Mouse (Mus musculus) midbrain, embryonic 10.5 days (tissue): ENCODE measurements at regions not wholly inside any gene's neighbourhood (a gene's known extent, or its start where the extent isn't known, plus 50 kb on each side); places are given as distances from the start of the nearest gene placed in this dataset.
A peak's percentile ranks its signal among the peaks of the same experiment; 100 is the strongest.

Experiments
- DNase-seq: peaks from one replicate; pipeline ENCODE4 v3.0.0-alpha.2; 2017; ENCODE audit warnings: low spot score
- H3K27ac ChIP-seq: fragments of 300-500 bp; sonication (generic); replicated peaks from 2 replicates; pipeline ENCODE4 v1.5.1; 2016; ENCODE audit warnings: mild to moderate bottlenecking
- H3K27me3 ChIP-seq: fragments of 300-500 bp; sonication (generic); 2 replicates; pipeline ENCODE4 v1.6.1; 2016; ENCODE audit warnings: low read depth, mild to moderate bottlenecking; ENCODE audit not compliant: poor library complexity, severe bottlenecking
- H3K36me3 ChIP-seq: fragments of 300-500 bp; sonication (generic); 2 replicates; pipeline ENCODE4 v1.6.1; 2016; ENCODE audit warnings: mild to moderate bottlenecking, moderate library complexity
- H3K4me1 ChIP-seq: fragments of 300-500 bp; sonication (generic); 2 replicates; pipeline ENCODE4 v1.6.1; 2016
- H3K4me3 ChIP-seq: fragments of 300-500 bp; sonication (generic); 2 replicates; pipeline ENCODE4 v1.5.1; 2016; ENCODE audit warnings: mild to moderate bottlenecking, moderate library complexity
- H3K9me3 ChIP-seq: fragments of 300-500 bp; sonication (generic); replicated peaks from 2 replicates; pipeline ENCODE4 v1.6.1; 2016; ENCODE audit warnings: mild to moderate bottlenecking
- WGBS: fragments of 180-500 bp; shearing (Covaris S2); methylation state at CpG from one replicate; pipeline ENCODE4 v1.1.7; 2016; 5-methylcytosine and 5-hydroxymethylcytosine counted together

GRCm38 (mm10) chr10:23448976-23449859 lies 98.6 kb upstream of the Eya4 start:
- H3K4me1 ChIP-seq, result peaks cover 14% of the 10 kb centered on the region
- peak overlapping the region; percentile 9; the same call in 1 of the 2 replicates for H3K4me3 ChIP-seq
- H3K27me3 ChIP-seq, result no peaks in the 10 kb centered on the region
- H3K27ac ChIP-seq, result no peak overlapping the region
- H3K36me3 ChIP-seq, result no peaks in the 10 kb centered on the region
- no peak for DNase-seq
- WGBS, result 71% methylated on average over 16 of the region's 16 CpGs
- no peaks in the 10 kb centered on the region for H3K9me3 ChIP-seq

- no peak for DNase-seq
- H3K9me3 ChIP-seq, result no peaks in the 10 kb centered on the region
- no peak overlapping the region for H3K27ac ChIP-seq
- H3K36me3 ChIP-seq, result no peaks in the 10 kb centered on the region
- no peaks in the 10 kb centered on the region for H3K4me1 ChIP-seq
- 76% methylated on average over 2 of the region's 2 CpGs for WGBS
- no peaks in the 10 kb centered on the region for H3K27me3 ChIP-seq
- H3K4me3 ChIP-seq, result no peak overlapping the region
Observed at GRCm38 (mm10) chr10:23430376-23430775, 79.8 kb upstream of the Eya4 start.

- Histone ChIP-seq H3K27ac (no peak overlapping the region), H3K4me1 (peaks cover 20% of the 10 kb centered on the region), H3K36me3 (no peaks in the 10 kb centered on the region), H3K9me3 (no peaks in the 10 kb centered on the region), H3K4me3 (no peak overlapping the region), H3K27me3 (no peaks in the 10 kb centered on the region)
- 63% methylated on average over 7 of the region's 7 CpGs for WGBS
- DNase-seq, result no peak
Observed at GRCm38 (mm10) chr10:23413794-23414518, 63.4 kb upstream of the Eya4 start.

- Histone ChIP-seq H3K4me3 (no peak overlapping the region), H3K4me1 (no peaks in the 10 kb centered on the region), H3K36me3 (no peaks in the 10 kb centered on the region), H3K27ac (no peak overlapping the region), H3K27me3 (no peaks in the 10 kb centered on the region), H3K9me3 (peaks cover 6% of the 10 kb centered on the region)
- WGBS, result 77% methylated on average over 4 of the region's 4 CpGs
- DNase-seq, result no peak
Observed at GRCm38 (mm10) chr10:23403351-23403938, 52.9 kb upstream of the Eya4 start.
